Mouse (Mus musculus): ENCODE measurements around the gene Ost4.
"Not testable (repeated sequence)": the region's sequence is repeated elsewhere in the genome, so short reads cannot be mapped to it uniquely, and the experiment has no call there.

Gene Ost4

GRCm38 (mm10) chr5:30888337-30889087 lies 19.1 kb downstream of the Ost4 start, which contains the start of gene Agbl5:
Gene Agbl5, plus strand, starts transcription at chr5:30888694.
- peak; percentile 95 for DNase-seq

- peak; percentile 96 for DNase-seq
Observed at GRCm38 (mm10) chr5:30887858-30888336, 19.7 kb downstream of the Ost4 start.

DNA sequence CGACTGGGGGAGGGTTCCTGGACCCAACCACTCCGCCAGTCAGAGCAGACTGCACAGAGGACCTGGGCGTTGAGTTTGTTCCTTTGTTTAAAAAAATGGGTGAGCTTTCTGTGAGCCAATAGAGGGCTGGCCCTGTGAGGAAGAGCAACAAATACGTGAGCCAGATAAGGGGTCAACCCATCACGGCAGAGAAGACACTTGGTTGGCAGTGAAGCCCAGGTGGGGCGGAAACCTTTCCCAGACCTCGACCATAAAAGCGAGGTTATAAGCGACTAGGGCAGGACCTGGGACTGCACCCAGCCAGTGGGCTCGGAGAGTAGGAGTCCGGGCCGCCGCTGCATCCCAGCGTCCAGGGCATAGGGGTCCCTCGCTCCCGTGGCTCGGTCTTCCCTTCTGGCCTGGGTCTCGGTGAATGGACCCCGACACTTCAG lies 20.2 kb downstream of the Ost4 start:
- DNase-seq = peak; percentile 81

GRCm38 (mm10) chr5:30886731-30887130 lies 20.9 kb downstream of the Ost4 start:
- DNase-seq = no peak

- DNase-seq = no peak
Observed at GRCm38 (mm10) chr5:30886209-30886608, 21.4 kb downstream of the Ost4 start.

GRCm38 (mm10) chr5:30881839-30882238 lies 25.7 kb downstream of the Ost4 start:
- not testable (repeated sequence) for DNase-seq

GRCm38 (mm10) chr5:30879347-30879943 lies 28.1 kb downstream of the Ost4 start:
- DNase-seq = no peak

DNA sequence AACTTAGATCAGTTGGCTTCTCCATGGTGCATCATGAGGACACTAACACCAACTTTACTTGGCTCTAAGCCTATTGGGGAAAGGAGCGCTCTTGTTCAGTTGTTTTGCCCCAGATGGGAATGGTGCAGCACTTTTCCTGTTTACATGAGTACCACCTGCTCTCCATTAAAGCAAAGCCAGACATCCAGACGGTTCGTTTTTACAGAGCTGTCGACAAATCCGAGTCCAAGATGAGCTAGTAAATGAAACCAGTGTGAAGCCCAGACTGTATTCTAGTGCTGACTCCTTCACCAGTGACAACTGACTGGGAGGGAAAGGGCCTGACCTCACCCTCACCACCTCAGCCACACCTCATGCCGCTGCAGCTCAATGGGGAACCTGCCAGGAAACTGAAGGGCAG lies 29.0 kb downstream of the Ost4 start:
- no peak for DNase-seq

GRCm38 (mm10) chr5:30874365-30874764 lies 33.2 kb downstream of the Ost4 start:
- DNase-seq = no peak

DNA sequence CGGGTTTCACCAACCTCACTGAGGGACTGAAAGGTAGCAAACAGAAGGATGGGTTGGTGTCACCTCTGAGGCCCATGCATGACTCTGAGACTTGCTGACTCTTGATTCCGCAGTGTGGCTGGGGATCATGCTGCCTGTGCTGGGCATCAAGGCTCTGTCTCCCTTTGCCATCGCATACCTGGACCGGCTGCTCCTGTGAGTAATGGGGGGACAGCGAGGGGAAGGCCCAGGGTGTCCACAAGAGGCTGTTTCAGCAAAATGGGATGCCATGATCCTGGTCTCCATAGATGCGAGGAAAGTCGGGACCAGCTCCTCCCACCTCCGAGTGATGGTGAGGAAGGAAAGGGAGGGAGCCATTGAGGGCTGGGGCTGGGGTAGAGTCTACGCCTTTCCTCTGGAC lies 35.0 kb downstream of the Ost4 start:
- DNase-seq = no peak

GRCm38 (mm10) chr5:30870131-30870406 lies 37.5 kb downstream of the Ost4 start:
- no peak for DNase-seq

GRCm38 (mm10) chr5:30869405-30870130 lies 38.0 kb downstream of the Ost4 start:
- peak; percentile 94 for DNase-seq

GRCm38 (mm10) chr5:30868981-30869380 lies 38.6 kb downstream of the Ost4 start:
- no peak for DNase-seq

DNA sequence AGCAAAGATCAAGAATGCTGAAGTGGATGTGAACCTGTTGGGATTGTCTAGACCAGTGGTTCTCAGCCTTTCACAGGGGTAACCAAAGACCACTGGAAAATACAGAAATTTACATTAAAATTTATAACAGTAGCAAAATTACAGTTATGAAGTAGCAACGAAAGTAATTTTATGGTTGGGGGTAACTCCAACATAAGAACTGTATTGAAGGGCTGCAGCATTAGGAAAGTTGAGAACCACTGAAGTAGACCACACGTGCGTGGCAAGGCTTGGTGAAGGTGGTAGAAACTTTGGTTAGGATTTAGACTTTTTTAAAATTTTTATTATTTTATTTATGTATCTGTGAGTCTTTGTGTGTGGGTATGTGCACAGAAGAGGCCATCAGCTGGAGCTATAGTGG lies 39.9 kb downstream of the Ost4 start, which contains the start of gene Tmem214:
Tmem214 (plus strand) TSS at position 301 of the 400 bp plus-strand sequence.
- no peak for DNase-seq

DNA sequence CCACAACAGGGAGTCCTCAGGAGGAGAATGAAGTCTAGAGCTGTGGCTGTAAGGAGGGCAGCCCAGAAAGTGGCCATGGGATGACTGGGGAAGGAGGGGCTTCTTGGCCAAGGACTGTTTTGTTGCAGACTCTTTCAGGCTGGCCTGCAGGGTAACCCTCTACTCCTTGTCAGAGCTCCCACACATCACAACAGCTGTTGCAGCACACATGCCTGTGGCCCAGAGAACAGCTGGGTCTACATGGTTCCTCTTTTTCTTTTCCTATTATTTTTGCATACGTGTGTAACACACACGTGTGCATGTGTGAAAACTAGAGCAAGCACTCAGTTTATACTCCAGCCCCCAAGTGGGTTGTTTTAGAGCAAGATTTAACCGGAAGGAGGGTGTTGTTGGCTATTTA lies 40.7 kb downstream of the Ost4 start:
- peak; percentile 33 for DNase-seq

GRCm38 (mm10) chr5:30864322-30864721 lies 43.3 kb downstream of the Ost4 start:
- no peak for DNase-seq

DNA sequence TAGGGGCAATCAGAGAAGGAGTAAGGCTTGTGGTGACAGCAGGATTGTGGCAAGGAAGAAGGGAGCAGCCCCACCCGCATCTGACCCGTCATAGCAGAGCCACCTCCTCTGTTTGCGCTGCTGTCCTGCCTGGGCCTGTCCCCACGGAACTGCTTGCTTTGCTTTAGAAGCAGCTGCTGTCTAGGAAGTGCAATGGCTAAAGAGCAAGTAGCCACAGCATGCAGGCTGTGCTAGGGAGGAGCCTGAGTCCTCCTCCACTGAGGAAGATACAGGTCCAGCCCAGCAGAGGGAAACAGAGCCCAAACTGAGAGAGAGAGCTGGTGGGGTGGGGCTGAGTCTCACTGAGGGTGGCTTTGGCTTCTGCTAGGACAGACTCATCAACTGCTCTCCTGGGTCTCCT lies 43.7 kb downstream of the Ost4 start:
- DNase-seq = no peak

DNA sequence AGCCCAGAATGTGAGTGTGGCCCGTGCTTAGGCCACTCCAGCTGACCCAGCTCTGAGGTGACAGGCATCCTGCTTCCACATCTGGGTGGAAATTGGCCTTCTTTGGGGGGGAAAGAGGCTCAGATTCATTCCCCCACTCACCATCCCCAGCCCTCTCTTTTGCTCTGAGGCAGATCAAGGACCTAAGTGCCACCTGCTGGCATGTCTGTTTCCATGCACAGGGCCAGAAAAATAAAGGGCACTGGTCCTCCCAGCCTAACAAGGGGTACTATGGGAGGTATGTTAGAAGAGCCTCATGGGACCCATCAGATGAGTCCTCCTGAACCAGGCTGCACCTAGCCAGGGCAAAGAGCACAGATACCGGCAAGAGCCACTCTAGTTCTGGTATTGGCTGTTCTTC lies 51.5 kb downstream of the Ost4 start:
- DNase-seq = no peak
